Mouse (Mus musculus): ENCODE data around the gene Tspan33. TPM values are rescaled to one million over a fixed set of nuclear protein-coding genes. Genes with fewer than 3 reads are reported as not detected.
A peak's percentile ranks its signal among the peaks of the same experiment; 100 is the strongest.
"Not testable (repeated sequence)": the region's sequence is repeated elsewhere in the genome, so short reads cannot be mapped to it uniquely, and the experiment has no call there.

Tspan33 gene
- 1 to 10 TPM; 3.1 to 5.1 TPM for total RNA-seq (2021)
- long read RNA-seq, experiment 1, transcript Tspan33-201 (8 exons, 1,994 nt), result major isoform, 10 of 18 reads
- long read RNA-seq, experiment 1, partial matches to known transcripts, result 0 of 18 reads
- long read RNA-seq, experiment 1, other reads (novel, unspliced or antisense), result 5 of 18 reads
- long read RNA-seq, experiment 2, transcript Tspan33-201 (8 exons, 1,994 nt), result major isoform, 5 of 11 reads
- long read RNA-seq, experiment 2, transcript Tspan33-202 (8 exons, 1,977 nt), result major isoform, 5 of 11 reads
- long read RNA-seq, experiment 2, partial matches to known transcripts, result 0 of 11 reads
- long read RNA-seq, experiment 2, other reads (novel, unspliced or antisense), result 1 of 11 reads

GRCm38 (mm10) chr6:29693953-29694352 lies at the start of gene Tspan33:
TSS of gene Tspan33 (plus strand) at chr6:29694222.
- DNase-seq, result peak; percentile 90

- DNase-seq, result peak; percentile 90
Observed at GRCm38 (mm10) chr6:29649494-29650169, 44.4 kb upstream of the Tspan33 start.

- no peak for DNase-seq
Observed at GRCm38 (mm10) chr6:29650170-29650549, 43.9 kb upstream of the Tspan33 start.

GRCm38 (mm10) chr6:29653271-29653670 lies 40.8 kb upstream of the Tspan33 start:
- DNase-seq, result no peak

- no peak for DNase-seq
Observed at GRCm38 (mm10) chr6:29658626-29659475, 35.2 kb upstream of the Tspan33 start.

GRCm38 (mm10) chr6:29659964-29660363 lies 34.1 kb upstream of the Tspan33 start:
- no peak for DNase-seq

GRCm38 (mm10) chr6:29660662-29661307 lies 33.2 kb upstream of the Tspan33 start:
- DNase-seq, result no peak

GRCm38 (mm10) chr6:29667266-29667665 lies 26.8 kb upstream of the Tspan33 start:
- DNase-seq, result no peak

- no peak for DNase-seq
Observed at GRCm38 (mm10) chr6:29671741-29672140, 22.3 kb upstream of the Tspan33 start.

GRCm38 (mm10) chr6:29672563-29673411 lies 21.2 kb upstream of the Tspan33 start:
- no peak for DNase-seq

GRCm38 (mm10) chr6:29673739-29674138 lies 20.3 kb upstream of the Tspan33 start:
- no peak for DNase-seq

GRCm38 (mm10) chr6:29679947-29680550 lies 14.0 kb upstream of the Tspan33 start:
- DNase-seq, result not testable (repeated sequence)

- no peak for DNase-seq
Observed at GRCm38 (mm10) chr6:29681853-29682252, 12.2 kb upstream of the Tspan33 start.

- no peak for DNase-seq
Observed at GRCm38 (mm10) chr6:29684686-29685085, 9.3 kb upstream of the Tspan33 start.

GRCm38 (mm10) chr6:29685952-29686351 lies 8.1 kb upstream of the Tspan33 start:
- DNase-seq, result no peak

GRCm38 (mm10) chr6:29689458-29689857 lies 4.6 kb upstream of the Tspan33 start:
- DNase-seq, result no peak

- peak; percentile 23 for DNase-seq
Observed at GRCm38 (mm10) chr6:29694375-29695289, 610 bp downstream of the Tspan33 start.

GRCm38 (mm10) chr6:29695290-29695674 lies 1.3 kb downstream of the Tspan33 start:
- no peak for DNase-seq

- DNase-seq, result no peak
Observed at GRCm38 (mm10) chr6:29695975-29696374, 2.0 kb downstream of the Tspan33 start.

GRCm38 (mm10) chr6:29697139-29697538 lies 3.1 kb downstream of the Tspan33 start:
- no peak for DNase-seq

Data from gastrocnemius, postnatal 10 days (tissue).